Mouse (Mus musculus) liver, embryonic 12.5 days (tissue): ENCODE results near the gene Casp7. TPM values are rescaled to one million over a fixed set of nuclear protein-coding genes. Genes with fewer than 3 reads are reported as not detected.
"Not testable (repeated sequence)": the region's sequence is repeated elsewhere in the genome, so short reads cannot be mapped to it uniquely, and the experiment has no call there.

Source experiments
- ATAC-seq: fragments of 200-750 bp; cut with Nextera tagmentation; 2 replicates; pipeline ENCODE4 v1.8.0; 2017; ENCODE audit warnings: moderate number of reproducible peaks, mild to moderate bottlenecking, moderate library complexity
- H3K27ac ChIP-seq: fragments of 300-500 bp; sonication (generic); 2 replicates; pipeline ENCODE4 v1.5.1; 2016; ENCODE audit warnings: mild to moderate bottlenecking
- H3K27me3 ChIP-seq: fragments of 300-500 bp; sonication (generic); replicated peaks from 2 replicates; pipeline ENCODE4 v1.6.1; 2016; ENCODE audit warnings: mild to moderate bottlenecking, moderate library complexity
- H3K36me3 ChIP-seq: fragments of 300-500 bp; sonication (generic); 2 replicates; pipeline ENCODE4 v1.6.1; 2016; ENCODE audit warnings: mild to moderate bottlenecking, moderate library complexity
- H3K4me1 ChIP-seq: fragments of 300-500 bp; sonication (generic); 2 replicates; pipeline ENCODE4 v1.6.1; 2016
- H3K4me2 ChIP-seq: fragments of 300-500 bp; sonication (generic); 2 replicates; pipeline ENCODE4 v1.6.1; 2016; ENCODE audit warnings: mild to moderate bottlenecking, moderate library complexity
- H3K4me3 ChIP-seq: fragments of 300-500 bp; sonication (generic); 2 replicates; pipeline ENCODE4 v1.5.1; 2016; ENCODE audit warnings: mild to moderate bottlenecking, moderate library complexity
- H3K9ac ChIP-seq: fragments of 300-500 bp; sonication (generic); 2 replicates; pipeline ENCODE4 v1.6.1; 2016; ENCODE audit warnings: mild to moderate bottlenecking, moderate library complexity
- H3K9me3 ChIP-seq: fragments of 300-500 bp; sonication (generic); replicated peaks from 2 replicates; pipeline ENCODE4 v1.6.1; 2016; ENCODE audit warnings: mild to moderate bottlenecking, moderate library complexity
- WGBS: fragments of 180-500 bp; shearing (Covaris S2); methylation state at CpG from one replicate; pipeline ENCODE4 v1.1.7; 2016; ENCODE audit not compliant: insufficient replicate concordance; 5-methylcytosine and 5-hydroxymethylcytosine counted together
- polyA plus RNA-seq: library from polyadenylated mRNA; unstranded; fragments of >200 nt; fragmentation: Nextera tagmentation; extraction: Ambion mirVana; gene quantifications from 2 replicates; pipeline ENCODE4 v1.2.1, GENCODE M21; 2016

Gene Casp7
- polyA plus RNA-seq, 1 experiment from 2014 or later: 17.6 TPM

GRCm38 (mm10) chr19:56405824-56406223 is 8.9 kb downstream of the Casp7 start:
- Histone ChIP-seq H3K4me3 (no peak overlapping the region), H3K27me3 (no peaks in the 10 kb centered on the region), H3K4me2 (no peak overlapping the region), H3K9me3 (0 out of 2 replicates have a peak, but pooled peaks cover 4% of the 10 kb centered on the region), H3K36me3 (peaks cover 64% of the 10 kb centered on the region), H3K4me1 (peaks cover under 1% of the 10 kb centered on the region; the same call in 1 of the 2 replicates), H3K27ac (no peak overlapping the region), H3K9ac (no peak overlapping the region)
- no peak for ATAC-seq
- WGBS: 85% methylated on average over 4 of the region's 4 CpGs

DNA sequence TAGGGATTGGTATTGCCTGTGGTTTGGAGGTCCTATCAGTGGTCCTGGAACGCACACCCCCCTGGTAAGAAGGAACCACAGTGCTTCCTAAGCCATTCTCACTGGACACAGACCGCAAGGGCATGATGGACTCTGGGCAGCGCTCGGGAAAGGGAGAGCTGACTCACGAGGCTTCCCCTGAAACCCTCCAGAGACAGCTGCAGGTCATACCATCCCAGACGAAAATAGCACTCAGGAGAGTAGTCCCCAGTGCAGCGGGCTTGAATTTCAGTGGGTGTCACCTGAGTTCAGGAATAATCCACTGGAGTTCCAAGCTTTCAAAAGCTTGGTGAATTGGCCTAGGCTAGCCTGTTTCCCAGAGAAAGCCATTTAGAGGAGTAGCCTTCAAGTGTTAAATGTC is 9.7 kb downstream of the Casp7 start:
- H3K36me3 ChIP-seq: peaks cover 60% of the 10 kb centered on the region

DNA sequence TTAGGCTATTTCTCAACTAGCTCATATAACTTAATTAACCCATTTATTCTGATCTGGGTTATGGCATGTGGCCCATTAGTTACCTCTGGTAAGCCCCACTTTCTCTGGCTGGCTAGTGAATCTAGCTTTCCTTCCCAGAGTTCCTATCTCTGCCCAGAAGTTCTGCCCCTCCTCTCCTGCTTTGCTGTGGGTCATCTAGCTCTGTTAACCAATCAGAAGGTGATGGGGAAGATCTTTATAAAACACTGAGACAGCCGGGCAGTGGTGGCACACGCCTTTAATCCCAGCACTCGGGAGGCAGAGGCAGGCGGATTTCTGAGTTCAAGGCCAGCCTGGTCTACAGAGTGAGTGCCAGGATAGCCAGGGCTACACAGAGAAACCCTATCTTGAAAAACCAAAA is 13.0 kb downstream of the Casp7 start:
- H3K9me3 ChIP-seq, ATAC-seq: not testable (repeated sequence)
- WGBS: 95% methylated on average over 4 of the region's 4 CpGs

More for the DNA sequence above, 9.7 kb downstream of the Casp7 start:
- Histone ChIP-seq H3K4me3 (no peak overlapping the region), H3K27ac (no peak overlapping the region), H3K4me2 (no peak overlapping the region), H3K9ac (no peak overlapping the region), H3K27me3 (no peaks in the 10 kb centered on the region), H3K4me1 (no peaks in the 10 kb centered on the region), H3K9me3 (0 out of 2 replicates have a peak, but pooled peaks cover 4% of the 10 kb centered on the region)
- no peak for ATAC-seq
- 88% methylated on average over 7 of the region's 7 CpGs for WGBS

DNA sequence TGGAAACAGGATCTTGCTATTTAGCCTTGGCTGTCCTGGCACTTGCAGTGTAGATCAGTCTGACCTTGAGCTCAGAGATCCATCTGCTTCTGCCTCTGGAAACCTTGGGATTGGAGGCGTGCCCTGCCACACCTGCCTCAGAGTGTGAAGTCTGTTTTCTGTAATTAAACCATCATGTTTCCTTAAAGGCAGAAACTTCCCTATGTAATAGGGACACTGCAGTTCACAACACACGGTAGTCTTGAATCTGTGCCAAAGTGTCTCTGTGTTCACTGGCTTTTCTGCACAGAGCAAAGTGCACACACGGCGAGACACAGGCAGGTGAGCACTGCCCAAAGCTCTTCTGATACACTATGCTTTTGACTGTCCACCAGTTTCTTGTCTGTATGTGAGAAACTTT is 21.5 kb downstream of the Casp7 start:
- Histone ChIP-seq H3K4me1 (no peaks in the 10 kb centered on the region), H3K4me2 (no peak overlapping the region), H3K4me3 (no peak overlapping the region), H3K27me3 (no peaks in the 10 kb centered on the region), H3K36me3 (peaks cover 4% of the 10 kb centered on the region; the same call in 1 of the 2 replicates), H3K9me3 (no peaks in the 10 kb centered on the region), H3K27ac (no peak overlapping the region), H3K9ac (no peak overlapping the region)
- ATAC-seq: no peak
- WGBS: 80% methylated on average over 4 of the region's 4 CpGs

More for the DNA sequence above, 13.0 kb downstream of the Casp7 start:
- not testable (repeated sequence) for H3K27me3 ChIP-seq, H3K9ac ChIP-seq, H3K4me3 ChIP-seq, H3K27ac ChIP-seq, H3K4me1 ChIP-seq, H3K4me2 ChIP-seq
- H3K36me3 ChIP-seq: peaks cover 50% of the 10 kb centered on the region

DNA sequence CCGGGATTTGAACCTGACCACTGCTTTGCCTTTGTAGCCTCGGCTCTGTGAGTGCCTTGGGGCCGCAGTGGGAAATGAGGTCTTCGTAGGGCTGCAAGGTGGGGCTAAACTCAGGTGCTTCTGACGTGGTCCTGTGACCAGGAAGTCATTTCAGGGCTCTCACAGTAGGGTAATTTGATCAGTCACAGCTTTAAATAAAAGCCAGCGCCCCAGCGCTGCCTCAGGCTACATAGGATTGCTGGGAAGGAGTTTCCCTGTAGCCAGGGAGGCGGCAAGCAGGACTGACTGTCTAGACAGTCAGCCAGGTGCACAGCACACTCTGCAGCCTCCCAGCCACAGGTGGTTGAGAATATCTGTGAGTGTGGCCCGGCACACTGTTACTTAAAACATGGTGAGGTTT is 22.5 kb downstream of the Casp7 start:
- ATAC-seq: no peak

DNA sequence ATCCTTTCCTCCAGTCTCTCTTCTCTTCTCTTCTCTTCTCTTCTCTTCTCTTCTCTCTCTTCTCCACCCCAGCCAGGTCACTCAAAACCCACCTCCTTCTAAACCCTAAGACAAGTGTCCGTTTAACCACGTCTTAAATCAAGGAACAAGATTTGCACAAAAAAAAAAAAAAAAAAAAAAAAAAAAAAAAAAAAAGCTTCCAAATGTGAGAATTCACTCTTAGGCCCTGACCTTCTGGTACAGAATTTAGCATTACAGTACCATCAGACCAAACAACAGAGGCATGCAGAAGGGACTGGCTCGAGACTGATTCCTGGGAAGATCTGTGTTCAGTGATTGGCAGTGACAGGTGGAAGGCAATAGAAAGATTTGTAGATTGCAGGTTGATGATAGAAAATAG is 23.4 kb downstream of the Casp7 start:
- no peak overlapping the region for H3K4me3 ChIP-seq
- H3K36me3 ChIP-seq: peaks cover 16% of the 10 kb centered on the region
- H3K4me2 ChIP-seq: no peak overlapping the region
- 0 out of 2 replicates have a peak, but pooled peaks cover 1% of the 10 kb centered on the region for H3K4me1 ChIP-seq
- H3K27ac ChIP-seq: no peak overlapping the region
- H3K9ac ChIP-seq: no peak overlapping the region
- no peak for ATAC-seq
- WGBS: 75% methylated on average over 3 of the region's 3 CpGs
- no peaks in the 10 kb centered on the region for H3K27me3 ChIP-seq
- no peaks in the 10 kb centered on the region for H3K9me3 ChIP-seq

More for the DNA sequence above, 22.5 kb downstream of the Casp7 start:
- 75% methylated on average over 9 of the region's 9 CpGs for WGBS
- no peak overlapping the region for H3K4me3 ChIP-seq
- H3K36me3 ChIP-seq: peaks cover 8% of the 10 kb centered on the region
- no peaks in the 10 kb centered on the region for H3K27me3 ChIP-seq
- H3K4me1 ChIP-seq: no peaks in the 10 kb centered on the region
- no peak overlapping the region for H3K9ac ChIP-seq
- no peaks in the 10 kb centered on the region for H3K9me3 ChIP-seq
- H3K27ac ChIP-seq: no peak overlapping the region
- no peak overlapping the region for H3K4me2 ChIP-seq

DNA sequence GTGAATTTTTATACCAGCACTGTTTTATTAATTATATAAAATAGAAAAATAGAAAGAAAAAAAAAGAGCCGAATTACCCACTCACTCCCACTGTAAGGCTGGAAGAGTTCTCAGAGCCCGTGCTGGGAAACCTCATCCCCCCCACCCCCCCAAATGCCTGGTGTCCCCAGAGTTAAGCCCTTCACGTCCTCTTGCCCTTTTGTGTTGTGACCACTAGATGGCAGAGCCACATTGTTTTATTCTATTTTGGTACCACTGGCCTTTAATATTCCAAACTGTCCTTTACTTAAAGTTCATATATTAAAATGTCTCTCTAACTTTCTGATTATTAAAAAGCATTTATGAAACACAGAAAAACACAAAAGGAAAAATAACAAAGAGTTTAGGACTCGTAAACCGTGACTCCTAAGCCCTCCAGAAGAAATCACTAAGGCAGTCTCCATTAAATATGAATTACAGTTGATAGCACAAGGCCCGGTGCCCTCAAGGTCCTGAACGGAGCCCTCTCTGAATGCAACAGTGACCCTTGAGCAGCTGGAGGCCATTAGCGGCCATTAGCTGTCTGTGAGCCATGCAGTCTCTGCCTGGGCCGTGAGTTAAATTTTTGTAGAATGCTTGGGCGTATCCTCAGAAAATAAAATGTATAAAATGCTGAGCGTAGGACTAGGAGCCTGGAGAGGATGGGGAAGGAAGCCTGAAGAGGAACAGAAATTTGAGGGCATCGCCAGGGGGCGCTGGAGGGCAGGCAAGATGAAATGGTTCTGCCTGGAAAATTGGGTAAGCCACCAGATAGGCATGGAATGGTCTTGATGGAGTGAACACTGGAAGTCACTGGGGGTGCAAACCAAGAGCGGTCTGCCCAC is 25.8 kb downstream of the Casp7 start:
- 0 out of 2 replicates have a peak, but pooled peaks have one; percentile 30 for ATAC-seq
- H3K4me2 ChIP-seq: no peak overlapping the region
- H3K36me3 ChIP-seq: peaks cover 19% of the 10 kb centered on the region
- H3K4me3 ChIP-seq: no peak overlapping the region
- no peak overlapping the region for H3K9ac ChIP-seq
- no peak overlapping the region for H3K27ac ChIP-seq
- no peaks in the 10 kb centered on the region for H3K9me3 ChIP-seq
- 46% methylated on average over 14 of the region's 14 CpGs for WGBS
- no peaks in the 10 kb centered on the region for H3K27me3 ChIP-seq
- 0 out of 2 replicates have a peak, but pooled peaks cover 5% of the 10 kb centered on the region for H3K4me1 ChIP-seq

DNA sequence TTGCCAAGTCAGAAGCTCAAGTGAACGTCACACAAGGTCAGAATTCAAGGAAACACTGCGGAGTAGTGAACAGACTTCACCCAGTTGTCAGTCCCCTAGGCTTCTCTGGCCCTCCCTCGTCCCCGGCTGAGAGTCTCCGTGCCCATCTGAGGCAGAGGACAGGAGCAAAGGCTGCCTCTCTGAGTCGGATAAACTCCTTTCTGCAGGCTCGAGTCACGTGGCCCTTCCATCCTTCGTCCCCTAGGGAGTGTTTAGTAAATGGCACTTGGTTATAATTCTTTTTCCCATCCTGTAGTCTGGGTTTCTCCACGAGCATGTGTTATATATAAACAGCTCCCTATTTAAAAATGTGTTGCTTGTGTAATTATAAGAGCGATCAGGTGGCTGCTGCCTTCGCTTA is 26.4 kb downstream of the Casp7 start:
- peaks cover 19% of the 10 kb centered on the region for H3K36me3 ChIP-seq
- no peak overlapping the region for H3K4me3 ChIP-seq
- no peak overlapping the region for H3K27ac ChIP-seq
- WGBS: 71% methylated on average over 12 of the region's 12 CpGs
- no peak overlapping the region for H3K9ac ChIP-seq
- ATAC-seq: no peak
- H3K27me3 ChIP-seq: no peaks in the 10 kb centered on the region
- no peak overlapping the region for H3K4me2 ChIP-seq
- H3K4me1 ChIP-seq: 0 out of 2 replicates have a peak, but pooled peaks cover 5% of the 10 kb centered on the region
- no peaks in the 10 kb centered on the region for H3K9me3 ChIP-seq

DNA sequence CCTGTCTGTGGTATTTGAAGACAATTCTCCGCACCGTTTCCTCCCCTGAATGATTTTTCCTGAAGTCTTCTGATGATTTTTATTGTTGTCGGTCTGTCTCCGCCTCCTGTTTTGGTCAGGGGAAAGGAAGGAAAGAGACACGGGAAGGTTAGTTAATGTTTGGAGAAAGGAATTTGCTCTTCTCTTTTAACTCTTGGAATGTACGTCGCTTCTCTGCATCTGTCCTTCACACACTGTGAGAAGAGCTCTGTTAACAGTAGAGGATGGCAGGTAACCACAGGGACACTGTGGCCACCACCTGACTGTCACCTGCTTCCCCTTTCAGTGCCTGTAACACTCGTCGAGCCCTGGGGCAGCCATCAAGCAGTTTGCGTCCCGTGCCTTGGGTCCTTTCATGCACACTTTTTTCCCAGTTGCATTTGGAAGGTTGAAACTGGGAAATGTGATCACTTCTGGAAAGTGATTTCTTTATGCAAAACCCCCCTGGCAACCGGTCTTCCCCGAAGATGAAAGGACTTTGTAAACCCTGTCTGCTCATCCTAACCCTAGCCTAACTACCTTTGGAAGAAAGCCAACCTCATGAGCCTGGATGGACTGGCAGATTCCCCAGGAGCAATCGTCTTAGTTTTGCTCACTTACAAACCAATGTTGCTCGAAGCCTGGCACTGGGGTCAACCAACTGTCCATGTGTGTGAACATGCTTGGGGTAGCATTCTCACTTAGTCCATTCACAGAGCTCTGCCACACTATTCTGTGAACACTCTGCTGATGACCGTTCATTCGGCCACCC is 27.9 kb downstream of the Casp7 start:
- Histone ChIP-seq H3K9ac (no peak overlapping the region), H3K4me1 (0 out of 2 replicates have a peak, but pooled peaks cover 5% of the 10 kb centered on the region), H3K36me3 (peaks cover 19% of the 10 kb centered on the region), H3K4me2 (no peak overlapping the region), H3K27me3 (no peaks in the 10 kb centered on the region), H3K27ac (no peak overlapping the region), H3K9me3 (no peaks in the 10 kb centered on the region), H3K4me3 (no peak overlapping the region)
- ATAC-seq: no peak
- 76% methylated on average over 17 of the region's 17 CpGs for WGBS

DNA sequence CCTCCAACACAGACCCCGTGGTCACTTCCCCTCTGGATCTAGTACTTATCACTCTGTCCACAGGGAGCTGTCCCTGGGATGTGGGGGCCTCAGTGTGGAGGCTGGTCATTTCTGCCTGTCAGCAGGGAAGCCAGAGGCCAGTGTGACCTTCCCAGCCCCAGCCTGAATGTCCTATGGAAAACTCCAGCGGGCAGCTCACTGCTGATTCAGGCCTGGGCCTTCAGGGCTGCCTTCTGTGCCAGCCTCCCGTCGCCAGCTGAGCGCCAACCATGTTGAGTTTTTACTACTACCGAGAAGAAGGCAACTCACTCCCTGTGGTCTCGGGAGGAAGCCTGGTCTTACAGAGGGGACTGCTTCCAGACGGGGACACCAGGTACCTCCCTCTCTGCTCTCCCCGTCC is 28.6 kb downstream of the Casp7 start:
- Histone ChIP-seq H3K36me3 (peaks cover 19% of the 10 kb centered on the region), H3K9ac (no peak overlapping the region), H3K4me1 (0 out of 2 replicates have a peak, but pooled peaks cover 5% of the 10 kb centered on the region), H3K27me3 (no peaks in the 10 kb centered on the region), H3K4me2 (no peak overlapping the region), H3K4me3 (no peak overlapping the region), H3K27ac (no peak overlapping the region), H3K9me3 (no peaks in the 10 kb centered on the region)
- 74% methylated on average over 9 of the region's 9 CpGs for WGBS
- ATAC-seq: no peak

DNA sequence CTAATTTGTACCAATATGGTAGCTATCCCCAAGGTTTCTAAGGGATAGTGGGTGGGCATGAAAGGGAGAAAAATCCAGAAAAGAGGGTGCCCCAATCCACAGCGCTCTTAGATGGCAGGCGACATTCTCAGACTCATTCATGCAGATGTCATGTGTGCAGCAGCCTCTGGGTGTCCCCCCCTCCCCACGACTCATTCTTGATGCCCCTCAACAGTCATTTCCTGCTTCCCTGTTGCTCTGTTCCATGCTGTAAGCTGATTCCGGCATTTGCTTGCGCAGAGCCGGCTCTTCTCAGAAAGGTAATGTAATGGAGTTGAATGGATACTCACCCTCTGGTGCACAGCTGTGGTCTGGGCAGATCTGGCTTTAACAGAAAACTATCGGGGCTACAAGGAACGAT is 33.4 kb downstream of the Casp7 start:
- Histone ChIP-seq H3K9ac (no peak overlapping the region), H3K27me3 (no peaks in the 10 kb centered on the region), H3K4me2 (no peak overlapping the region), H3K27ac (no peak overlapping the region), H3K4me3 (no peak overlapping the region), H3K36me3 (peaks cover 27% of the 10 kb centered on the region), H3K9me3 (no peaks in the 10 kb centered on the region), H3K4me1 (0 out of 2 replicates have a peak, but pooled peaks cover 3% of the 10 kb centered on the region)
- no peak for ATAC-seq
- whole genome bisulfite sequencing: 73% methylated on average over 8 of the region's 8 CpGs

GRCm38 (mm10) chr19:56432706-56433105 is 35.8 kb downstream of the Casp7 start:
- ATAC-seq: no peak
- 87% methylated on average over 10 of the region's 10 CpGs for WGBS
- Histone ChIP-seq H3K9ac (no peak overlapping the region), H3K27me3 (no peaks in the 10 kb centered on the region), H3K4me1 (no peaks in the 10 kb centered on the region), H3K9me3 (no peaks in the 10 kb centered on the region), H3K36me3 (peaks cover 43% of the 10 kb centered on the region), H3K4me2 (no peak overlapping the region), H3K4me3 (no peak overlapping the region), H3K27ac (no peak overlapping the region)
